Mouse (Mus musculus): ENCODE results near the gene Fam118a. TPM values are rescaled to one million over a fixed set of nuclear protein-coding genes. Genes with fewer than 3 reads are reported as not detected.

The Fam118a gene
- polyA plus RNA-seq, 1 experiment, result 21.4 TPM

GRCm38 (mm10) chr15:84995967-84996366 lies 32.8 kb upstream of the Fam118a start:
- Histone ChIP-seq H3K36me3 (ENCODE audit: control insufficient read depth, insufficient read depth, low read length) (no peaks in the 10 kb centered on the region), H3K27ac (ENCODE audit: insufficient read depth, low read depth, low read length) (no peak overlapping the region), H3K4me3 (ENCODE audit: low read depth, low read length) (no peak overlapping the region), H3K27me3 (ENCODE audit: control insufficient read depth, insufficient read depth, low read length) (no peaks in the 10 kb centered on the region), H3K4me1 (ENCODE audit: control insufficient read depth, insufficient read depth, insufficient read length, low read length) (no peaks in the 10 kb centered on the region)
- TF ChIP-seq POLR2A (IDR thresholded peaks at IDR 0.05; ENCODE audit: low read depth, low read length) (no peak), CTCF (IDR thresholded peaks at IDR 0.05; ENCODE audit: extremely low read depth, insufficient read length, insufficient replicate concordance, low read depth, low read length) (peak; percentile 81)
- WGBS, result 0% methylated on average over 1 of the region's 1 CpGs

- Histone ChIP-seq H3K36me3 (ENCODE audit: control insufficient read depth, insufficient read depth, low read length) (no peaks in the 10 kb centered on the region), H3K27me3 (ENCODE audit: control insufficient read depth, insufficient read depth, low read length) (no peaks in the 10 kb centered on the region), H3K4me3 (ENCODE audit: low read depth, low read length) (no peak overlapping the region), H3K4me1 (ENCODE audit: control insufficient read depth, insufficient read depth, insufficient read length, low read length) (no peaks in the 10 kb centered on the region), H3K27ac (ENCODE audit: insufficient read depth, low read depth, low read length) (no peak overlapping the region)
- TF ChIP-seq POLR2A (IDR thresholded peaks at IDR 0.05; ENCODE audit: low read depth, low read length) (no peak), CTCF (IDR thresholded peaks at IDR 0.05; ENCODE audit: extremely low read depth, insufficient read length, insufficient replicate concordance, low read depth, low read length) (no peak)
- 57% methylated on average over 14 of the region's 14 CpGs for WGBS
Observed at GRCm38 (mm10) chr15:84997768-84998454, 30.8 kb upstream of the Fam118a start.

- no peaks in the 10 kb centered on the region for H3K27me3 ChIP-seq (ENCODE audit: control insufficient read depth, insufficient read depth, low read length)
Observed at GRCm38 (mm10) chr15:84999911-85000310, 28.8 kb upstream of the Fam118a start.

GRCm38 (mm10) chr15:85000984-85001982 lies 27.5 kb upstream of the Fam118a start:
- WGBS, result 16% methylated on average over 29 of the region's 29 CpGs
- Histone ChIP-seq H3K4me1 (ENCODE audit: control insufficient read depth, insufficient read depth, insufficient read length, low read length) (no peaks in the 10 kb centered on the region), H3K4me3 (ENCODE audit: low read depth, low read length) (no peak overlapping the region), H3K27ac (ENCODE audit: insufficient read depth, low read depth, low read length) (no peak overlapping the region), H3K36me3 (ENCODE audit: control insufficient read depth, insufficient read depth, low read length) (no peaks in the 10 kb centered on the region), H3K27me3 (ENCODE audit: control insufficient read depth, insufficient read depth, low read length) (no peaks in the 10 kb centered on the region)
- TF ChIP-seq POLR2A (IDR thresholded peaks at IDR 0.05; ENCODE audit: low read depth, low read length), result no peak
- TF ChIP-seq CTCF (IDR thresholded peaks at IDR 0.05; ENCODE audit: extremely low read depth, insufficient read length, insufficient replicate concordance, low read depth, low read length), result peak; percentile 96

More at GRCm38 (mm10) chr15:84999911-85000310, 28.8 kb upstream of the Fam118a start:
- H3K4me1 ChIP-seq (ENCODE audit: control insufficient read depth, insufficient read depth, insufficient read length, low read length), result no peaks in the 10 kb centered on the region
- H3K36me3 ChIP-seq (ENCODE audit: control insufficient read depth, insufficient read depth, low read length), result no peaks in the 10 kb centered on the region
- no peak overlapping the region for H3K4me3 ChIP-seq (ENCODE audit: low read depth, low read length)
- no peak for TF ChIP-seq CTCF (IDR thresholded peaks at IDR 0.05; ENCODE audit: extremely low read depth, insufficient read length, insufficient replicate concordance, low read depth, low read length)
- no peak for TF ChIP-seq POLR2A (IDR thresholded peaks at IDR 0.05; ENCODE audit: low read depth, low read length)
- 77% methylated on average over 7 of the region's 7 CpGs for WGBS
- H3K27ac ChIP-seq (ENCODE audit: insufficient read depth, low read depth, low read length), result no peak overlapping the region

- TF ChIP-seq CTCF (IDR thresholded peaks at IDR 0.05; ENCODE audit: extremely low read depth, insufficient read length, insufficient replicate concordance, low read depth, low read length) (no peak), POLR2A (IDR thresholded peaks at IDR 0.05; ENCODE audit: low read depth, low read length) (no peak)
- no peak overlapping the region for H3K4me3 ChIP-seq (ENCODE audit: low read depth, low read length)
- H3K36me3 ChIP-seq (ENCODE audit: control insufficient read depth, insufficient read depth, low read length), result no peaks in the 10 kb centered on the region
- 91% methylated on average over 8 of the region's 8 CpGs for WGBS
- no peaks in the 10 kb centered on the region for H3K27me3 ChIP-seq (ENCODE audit: control insufficient read depth, insufficient read depth, low read length)
- no peak overlapping the region for H3K27ac ChIP-seq (ENCODE audit: insufficient read depth, low read depth, low read length)
- H3K4me1 ChIP-seq (ENCODE audit: control insufficient read depth, insufficient read depth, insufficient read length, low read length), result peaks cover 8% of the 10 kb centered on the region; the same call in 1 of the 2 replicates
Observed at GRCm38 (mm10) chr15:85009666-85010065, 19.1 kb upstream of the Fam118a start.

GRCm38 (mm10) chr15:85011895-85012661 lies 16.7 kb upstream of the Fam118a start:
- Histone ChIP-seq H3K27ac (ENCODE audit: insufficient read depth, low read depth, low read length) (peak overlapping the region; percentile 68), H3K4me1 (ENCODE audit: control insufficient read depth, insufficient read depth, insufficient read length, low read length) (peaks cover 8% of the 10 kb centered on the region; the same call in 1 of the 2 replicates), H3K27me3 (ENCODE audit: control insufficient read depth, insufficient read depth, low read length) (no peaks in the 10 kb centered on the region), H3K36me3 (ENCODE audit: control insufficient read depth, insufficient read depth, low read length) (no peaks in the 10 kb centered on the region), H3K4me3 (ENCODE audit: low read depth, low read length) (peak overlapping the region; percentile 35)
- TF ChIP-seq CTCF (IDR thresholded peaks at IDR 0.05; ENCODE audit: extremely low read depth, insufficient read length, insufficient replicate concordance, low read depth, low read length) (no peak), POLR2A (IDR thresholded peaks at IDR 0.05; ENCODE audit: low read depth, low read length) (no peak)
- 8% methylated on average over 19 of the region's 19 CpGs for WGBS

All from small intestine, adult 2 months (tissue).